Comparison of ENCODE assay signal across 22 mouse cellular contexts in the genomic region with DNA sequence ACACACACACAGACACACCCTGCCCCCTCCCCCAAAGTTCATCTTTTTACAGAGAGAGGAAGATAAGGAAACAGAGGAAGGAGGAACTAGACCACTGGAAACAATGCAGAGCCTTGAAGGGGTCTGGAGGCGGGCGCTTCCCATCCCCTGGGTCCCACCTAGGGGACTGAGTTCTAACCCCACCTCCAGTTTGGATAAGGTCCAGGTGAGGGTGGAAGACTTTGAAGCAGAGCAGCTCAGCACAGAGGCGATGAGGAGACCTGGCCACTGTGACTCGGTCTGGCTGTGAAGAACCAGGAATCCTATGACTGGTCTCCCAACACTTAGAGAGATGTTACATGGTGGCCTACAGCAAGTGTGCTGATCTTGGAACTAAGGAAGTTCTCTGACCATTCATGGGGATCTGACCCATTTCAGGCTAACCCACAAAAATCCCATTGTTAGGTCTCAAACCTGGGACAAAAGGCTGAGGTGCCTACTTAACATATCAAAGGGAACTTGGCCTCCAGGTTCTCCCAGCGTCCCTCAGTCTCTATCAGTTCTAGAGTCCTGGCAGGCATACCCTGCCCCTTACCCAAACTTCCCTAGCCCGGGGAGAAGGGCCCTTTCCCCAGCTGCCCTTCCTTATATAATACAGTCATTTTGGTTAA. TPM values are rescaled to one million over a fixed set of nuclear protein-coding genes. Genes with fewer than 3 reads are reported as not detected.
DNase-seq lines count a peak whose midpoint lies in the region; ATAC-seq and TF ChIP-seq lines count a peak whose summit lies in the region.
"Had no signal": no experiment of that assay in that cellular context is flagged by ENCODE, and none has a peak within 500 bp of the region (broad histone marks: within the 10 kb centered on the region; RNA-seq: fewer than 3 reads in every experiment).

No protein-coding gene starts in this region.

- no peaks in the 10 kb centered on the region for H3K9me3 ChIP-seq in midbrain, embryonic 11.5 days (ENCODE audit: control insufficient read depth, low read length)
- no peaks in the 10 kb centered on the region for H3K9me3 ChIP-seq in midbrain, postnatal 0 days (ENCODE audit: low read length)
- no peaks in the 10 kb centered on the region for H3K9me3 ChIP-seq in ES-E14 (ENCODE audit: control insufficient read depth, insufficient read depth, low read depth, low read length)
- H3K9me3 ChIP-seq: embryonic facial prominence, embryonic 12.5 days; forebrain, embryonic 12.5 days; heart, embryonic 13.5 days; intestine, embryonic 15.5 days had no signal

- H3K27me3 ChIP-seq in midbrain, embryonic 11.5 days (ENCODE audit: control insufficient read depth, insufficient read depth, low read length) = no peaks in the 10 kb centered on the region
- no peaks in the 10 kb centered on the region for H3K27me3 ChIP-seq in midbrain, postnatal 0 days (ENCODE audit: insufficient read depth, low read length)
- H3K27me3 ChIP-seq: embryonic facial prominence, embryonic 12.5 days; forebrain, embryonic 12.5 days; heart, embryonic 13.5 days; intestine, embryonic 15.5 days; Patski had no signal

- no peak overlapping the region for H3K4me3 ChIP-seq in midbrain, embryonic 11.5 days (ENCODE audit: low read depth, low read length)
- no peak overlapping the region for H3K4me3 ChIP-seq in midbrain, postnatal 0 days (ENCODE audit: low read depth, low read length)
- peak overlapping the region in 1 of 2 experiments; percentile 13; a peak in 1 of 4 replicates for H3K4me3 ChIP-seq in ES-E14 (ENCODE audit: insufficient read depth in 1 of 2, low read depth in 1 of 2, low read length in 2 of 2, poor library complexity in 1 of 2, severe bottlenecking in 1 of 2)
- H3K4me3 ChIP-seq: embryonic facial prominence, embryonic 12.5 days; forebrain, embryonic 12.5 days; heart, embryonic 13.5 days; intestine, embryonic 15.5 days had no signal

- in situ Hi-C loops in ES-E14 (cut with MboI; ENCODE audit: low sequenced_read_pairs in 2 of 2, unreplicated experiment in 2 of 2) = no loop called here

- H3K4me1 ChIP-seq in midbrain, embryonic 11.5 days (ENCODE audit: control insufficient read depth, insufficient read depth, low read length) = peaks cover 20% of the 10 kb centered on the region
- no peaks in the 10 kb centered on the region; the same call in none of the 2 replicates for H3K4me1 ChIP-seq in midbrain, postnatal 0 days (ENCODE audit: insufficient read depth, low read length)
- peaks cover 11 to 35% of the 10 kb centered on the region in 2 experiments for H3K4me1 ChIP-seq in ES-E14 (ENCODE audit: control insufficient read depth in 2 of 2, insufficient read depth in 2 of 2, low read length in 2 of 2, poor library complexity in 1 of 2)

- H3K36me3 ChIP-seq in midbrain, embryonic 11.5 days (ENCODE audit: control insufficient read depth, insufficient read depth, low read length) = no peaks in the 10 kb centered on the region
- no peaks in the 10 kb centered on the region for H3K36me3 ChIP-seq in midbrain, postnatal 0 days (ENCODE audit: insufficient read depth, low read length)
- no peaks in the 10 kb centered on the region for H3K36me3 ChIP-seq in ES-E14 (ENCODE audit: control insufficient read depth, insufficient read depth, low read length, poor library complexity, severe bottlenecking)
- H3K36me3 ChIP-seq: embryonic facial prominence, embryonic 12.5 days; forebrain, embryonic 12.5 days; heart, embryonic 13.5 days; intestine, embryonic 15.5 days had no signal

- H3K27ac ChIP-seq in midbrain, embryonic 11.5 days (ENCODE audit: low read depth, low read length) = no peak overlapping the region
- H3K27ac ChIP-seq in midbrain, postnatal 0 days (ENCODE audit: low read depth, low read length) = no peak overlapping the region; the same call in 1 of the 2 replicates
- H3K27ac ChIP-seq in ES-E14 (ENCODE audit: insufficient read depth, low read depth, low read length, poor library complexity, severe bottlenecking) = peak overlapping the region; percentile 98
- H3K27ac ChIP-seq: embryonic facial prominence, embryonic 12.5 days; heart, embryonic 13.5 days; hindbrain, embryonic 14.5 days; intestine, embryonic 15.5 days had no signal

- no peak overlapping the region for H3K4me2 ChIP-seq in midbrain, embryonic 11.5 days
- H3K4me2 ChIP-seq in midbrain, postnatal 0 days (ENCODE audit: low read depth, low read length, poor library complexity, severe bottlenecking) = no peak overlapping the region
- H3K4me2 ChIP-seq: embryonic facial prominence, embryonic 12.5 days; forebrain, embryonic 12.5 days; heart, embryonic 13.5 days; hindbrain, embryonic 14.5 days; intestine, embryonic 15.5 days had no signal

- WGBS in midbrain, embryonic 11.5 days = 65% methylated on average over 6 of the region's 6 CpGs
- WGBS in midbrain, postnatal 0 days = 77% methylated on average over 6 of the region's 6 CpGs

- ATAC-seq in midbrain, embryonic 11.5 days (ENCODE audit: low FRiP score) = 0 out of 2 replicates have a peak, but pooled peaks have one; percentile 4
- no peak for ATAC-seq in midbrain, postnatal 0 days (ENCODE audit: low FRiP score)
- ATAC-seq: forebrain, postnatal 0 days; Patski had no signal

- no peak overlapping the region for H3K9ac ChIP-seq in midbrain, embryonic 11.5 days (ENCODE audit: low read length)
- no peak overlapping the region for H3K9ac ChIP-seq in midbrain, postnatal 0 days (replicated peaks; ENCODE audit: low read length, poor library complexity, severe bottlenecking)
- peak overlapping the region; percentile 47; the same call in 1 of the 2 replicates for H3K9ac ChIP-seq in ES-E14 (ENCODE audit: insufficient read depth, low read depth, low read length, poor library complexity, severe bottlenecking)
- H3K9ac ChIP-seq: embryonic facial prominence, embryonic 12.5 days; forebrain, embryonic 12.5 days; forebrain, postnatal 0 days; heart, embryonic 13.5 days; hindbrain, embryonic 14.5 days; intestine, embryonic 15.5 days had no signal

- peak; percentile 79 for DNase-seq in heart, adult 11 months
- DNase-seq in heart, postnatal 4 days = no peak
- DNase-seq in midbrain, embryonic 11.5 days (ENCODE audit: low spot score, missing footprints) = no peak
- no peak for DNase-seq in midbrain, postnatal 0 days (ENCODE audit: low spot score)
- DNase-seq in ES-E14 (ENCODE audit: low read depth, low spot score) = no peak
- no peak for DNase-seq in adrenal gland, postnatal 25 days
- DNase-seq in Muller cell, postnatal 12 days (ENCODE audit: inconsistent ontology term) = no peak
- DNase-seq: adrenal gland, adult 8-10 months; cerebellum, adult 11 months; cerebellum, adult 8-10 months; cerebellum, postnatal 25 days; forebrain, postnatal 0 days; gastrocnemius, postnatal 14 days; heart, postnatal 36 days had no signal

- no peak for TF ChIP-seq CTCF in midbrain, postnatal 0 days (IDR thresholded peaks at IDR 0.05)

TF ChIP-seq in ES-E14, 5 proteins besides CTCF, POLR2A, EP300 and RAD21:
- no peak for TF ChIP-seq ZNF384 (IDR thresholded peaks at IDR 0.05; ENCODE audit: low read depth, low read length)
- TF ChIP-seq CHD2 (IDR thresholded peaks at IDR 0.05; ENCODE audit: low read depth, low read length) = no peak
- TF ChIP-seq HCFC1 (IDR thresholded peaks at IDR 0.05; ENCODE audit: borderline replicate concordance, insufficient read depth, low read length) = no peak
- TF ChIP-seq MAFK (IDR thresholded peaks at IDR 0.05; ENCODE audit: insufficient read depth, low read depth, low read length) = no peak
- TF ChIP-seq ZC3H11A (IDR thresholded peaks at IDR 0.05; ENCODE audit: borderline replicate concordance, low read depth, low read length) = no peak

RNA-seq across cellular contexts. Expression of a gene that starts 13.6 kb away (rescaled TPM):
- under 1 TPM; 0.27 to 0.45 TPM for total RNA-seq in heart, postnatal 4 days (2021)
- 49.9 and 55.1 TPM in 2 replicates for polyA plus RNA-seq in midbrain, embryonic 11.5 days (2014; fragmentation: Nextera tagmentation; extraction: Ambion mirVana)
- 79.0 and 97.3 TPM in 2 replicates for total RNA-seq in midbrain, postnatal 0 days (2014; rRNA removed)
- polyA plus RNA-seq in midbrain, postnatal 0 days (2015; fragmentation: Nextera tagmentation; extraction: Ambion mirVana) = 226 and 252 TPM in 2 replicates
- total RNA-seq in ES-E14 (2012; rRNA removed) = 10.6 and 22.7 TPM in 2 replicates
- 3.3 and 7.6 TPM in 2 replicates for total RNA-seq in adrenal gland, postnatal 25 days (2021)
- total RNA-seq: granulocyte monocyte progenitor cell, adult 5-6 weeks; MEL had no signal
- polyA plus RNA-seq: Patski had no signal

RNA-seq across cellular contexts. Expression of a gene that starts 25.9 kb away (rescaled TPM):
- 100 to 1,000 TPM; 128 to 132 TPM for total RNA-seq in heart, postnatal 4 days (2021)
- 109 and 114 TPM in 2 replicates for polyA plus RNA-seq in midbrain, embryonic 11.5 days (2014; fragmentation: Nextera tagmentation; extraction: Ambion mirVana)
- total RNA-seq in midbrain, postnatal 0 days (2014; rRNA removed) = 63.2 and 73.3 TPM in 2 replicates
- 98.8 and 101 TPM in 2 replicates for polyA plus RNA-seq in midbrain, postnatal 0 days (2015; fragmentation: Nextera tagmentation; extraction: Ambion mirVana)
- total RNA-seq in ES-E14 (2012; rRNA removed) = 49.9 and 63.1 TPM in 2 replicates
- total RNA-seq in adrenal gland, postnatal 25 days (2021) = 70.9 and 74.0 TPM in 2 replicates
